Mouse (Mus musculus) small intestine, adult 2 months (tissue): ENCODE measurements around the gene Tnk2.
"Not testable (repeated sequence)": the region's sequence is repeated elsewhere in the genome, so short reads cannot be mapped to it uniquely, and the experiment has no call there.

Experiments used
- CTCF ChIP-seq: fragments of 200-500 bp; IDR thresholded peaks from 2 replicates; pipeline ENCODE4 v1.5.1; 2012; ENCODE audit warnings: low read depth, mild to moderate bottlenecking, control low read depth, inconsistent platforms, low read length, moderate library complexity, mixed read lengths; ENCODE audit not compliant: insufficient replicate concordance, insufficient read length; ENCODE audit errors: extremely low read depth
- POLR2A ChIP-seq: fragments of 200-500 bp; IDR thresholded peaks from 2 replicates; pipeline ENCODE4 v1.6.1; 2012; ENCODE audit warnings: low read depth, mild to moderate bottlenecking, control low read depth, inconsistent platforms, low read length, moderate library complexity

DNA sequence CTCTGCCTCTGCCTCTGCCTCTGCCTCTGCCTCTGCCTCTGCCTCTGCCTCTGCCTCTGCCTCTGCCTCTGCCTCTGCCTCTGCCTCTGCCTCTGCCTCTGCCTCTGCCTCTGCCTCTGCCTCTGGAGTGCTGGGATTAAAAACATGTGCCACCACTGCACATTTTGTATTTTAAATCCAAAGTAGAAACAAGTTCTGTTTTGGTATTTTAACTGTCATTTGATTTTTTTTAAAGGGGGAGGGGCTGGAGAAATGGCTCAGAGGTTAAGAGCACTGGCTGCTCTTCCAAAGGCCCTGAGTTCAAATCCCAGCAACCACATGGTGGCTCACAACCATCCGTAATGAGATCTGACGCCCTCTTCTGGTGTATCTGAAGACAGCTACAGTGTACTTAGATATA, 3.0 kb upstream of the Tnk2 start:
- not testable (repeated sequence) for TF ChIP-seq POLR2A, CTCF
